Mouse (Mus musculus): ENCODE data around the gene Zyg11a. TPM values are rescaled to one million over a fixed set of nuclear protein-coding genes. Genes with fewer than 3 reads are reported as not detected.
A peak's percentile ranks its signal among the peaks of the same experiment; 100 is the strongest.

Gene Zyg11a
- not detected in 2 replicates for polyA plus RNA-seq (2015; fragmentation: Nextera tagmentation; extraction: Ambion mirVana)

- no peaks in the 10 kb centered on the region for H3K9me3 ChIP-seq
- peak within 1 kb of the TSS; percentile 89 for H3K4me2 ChIP-seq
- peaks cover 12% of the 10 kb centered on the region for H3K4me1 ChIP-seq
- 0 out of 2 replicates have a peak, but pooled peaks have one; percentile 65 for ATAC-seq (ENCODE audit: insufficient number of reproducible peaks, low FRiP score, low TSS enrichment, low read depth)
- under 1% methylated on average over 75 of the region's 107 CpGs for WGBS
- no peak within 1 kb of the TSS for H3K27ac ChIP-seq
- 0 out of 2 replicates have a peak within 1 kb of the TSS, but pooled peaks have one; percentile 20 for H3K9ac ChIP-seq
- peaks cover 28% of the 10 kb centered on the region for H3K27me3 ChIP-seq
- H3K4me3 ChIP-seq = peak within 1 kb of the TSS; percentile 54
- H3K36me3 ChIP-seq = no peaks in the 10 kb centered on the region
Observed at GRCm38 (mm10) chr4:108217332-108218179, at the start of gene Zyg11a. Gene Zyg11a, minus strand, starts transcription at chr4:108218048.

- Histone ChIP-seq H3K36me3 (peaks cover 44% of the 10 kb centered on the region), H3K9ac (no peak overlapping the region), H3K9me3 (no peaks in the 10 kb centered on the region), H3K4me3 (no peak overlapping the region), H3K4me2 (no peak overlapping the region), H3K4me1 (no peaks in the 10 kb centered on the region), H3K27ac (no peak overlapping the region), H3K27me3 (no peaks in the 10 kb centered on the region)
- no peak for ATAC-seq (ENCODE audit: insufficient number of reproducible peaks, low FRiP score, low TSS enrichment, low read depth)
- WGBS = 97% methylated on average over 7 of the region's 7 CpGs
Observed at GRCm38 (mm10) chr4:108265774-108266173, 47.9 kb upstream of the Zyg11a start.

GRCm38 (mm10) chr4:108253317-108253716, 35.5 kb upstream of the Zyg11a start:
- ATAC-seq (ENCODE audit: insufficient number of reproducible peaks, low FRiP score, low TSS enrichment, low read depth) = no peak
- H3K9me3 ChIP-seq = no peaks in the 10 kb centered on the region
- H3K36me3 ChIP-seq = peaks cover 87% of the 10 kb centered on the region
- H3K4me1 ChIP-seq = no peaks in the 10 kb centered on the region
- no peak overlapping the region for H3K4me2 ChIP-seq
- no peak overlapping the region for H3K4me3 ChIP-seq
- H3K9ac ChIP-seq = no peak overlapping the region
- no peaks in the 10 kb centered on the region for H3K27me3 ChIP-seq
- WGBS = 85% methylated on average over 6 of the region's 6 CpGs
- H3K27ac ChIP-seq = no peak overlapping the region

GRCm38 (mm10) chr4:108250501-108250900, 32.7 kb upstream of the Zyg11a start:
- Histone ChIP-seq H3K9ac (no peak overlapping the region), H3K4me2 (no peak overlapping the region), H3K36me3 (peaks cover 71% of the 10 kb centered on the region), H3K4me3 (no peak overlapping the region), H3K27me3 (no peaks in the 10 kb centered on the region), H3K27ac (no peak overlapping the region), H3K4me1 (no peaks in the 10 kb centered on the region), H3K9me3 (no peaks in the 10 kb centered on the region)
- ATAC-seq (ENCODE audit: insufficient number of reproducible peaks, low FRiP score, low TSS enrichment, low read depth) = no peak
- 93% methylated on average over 9 of the region's 9 CpGs for WGBS

GRCm38 (mm10) chr4:108249314-108249713, 31.5 kb upstream of the Zyg11a start:
- no peak overlapping the region for H3K9ac ChIP-seq
- H3K4me2 ChIP-seq = no peak overlapping the region
- 93% methylated on average over 3 of the region's 3 CpGs for WGBS
- H3K4me1 ChIP-seq = no peaks in the 10 kb centered on the region
- H3K9me3 ChIP-seq = no peaks in the 10 kb centered on the region
- H3K4me3 ChIP-seq = no peak overlapping the region
- H3K27me3 ChIP-seq = no peaks in the 10 kb centered on the region
- ATAC-seq (ENCODE audit: insufficient number of reproducible peaks, low FRiP score, low TSS enrichment, low read depth) = no peak
- H3K36me3 ChIP-seq = peaks cover 68% of the 10 kb centered on the region
- H3K27ac ChIP-seq = no peak overlapping the region

- no peak for ATAC-seq (ENCODE audit: insufficient number of reproducible peaks, low FRiP score, low TSS enrichment, low read depth)
- no peaks in the 10 kb centered on the region for H3K9me3 ChIP-seq
- no peak overlapping the region for H3K4me3 ChIP-seq
- H3K4me1 ChIP-seq = no peaks in the 10 kb centered on the region
- WGBS = 90% methylated on average over 3 of the region's 3 CpGs
- no peaks in the 10 kb centered on the region for H3K27me3 ChIP-seq
- H3K4me2 ChIP-seq = no peak overlapping the region
- peaks cover 56% of the 10 kb centered on the region for H3K36me3 ChIP-seq
- H3K9ac ChIP-seq = no peak overlapping the region
- no peak overlapping the region for H3K27ac ChIP-seq
Observed at GRCm38 (mm10) chr4:108233654-108234053, 15.8 kb upstream of the Zyg11a start.

- ATAC-seq (ENCODE audit: insufficient number of reproducible peaks, low FRiP score, low TSS enrichment, low read depth) = no peak
- no peak overlapping the region for H3K9ac ChIP-seq
- WGBS = 45% methylated on average over 3 of the region's 3 CpGs
Observed at GRCm38 (mm10) chr4:108225341-108225872, 7.6 kb upstream of the Zyg11a start.

GRCm38 (mm10) chr4:108222507-108222906, 4.7 kb upstream of the Zyg11a start:
- H3K36me3 ChIP-seq = no peaks in the 10 kb centered on the region
- WGBS = 81% methylated on average over 5 of the region's 5 CpGs
- no peaks in the 10 kb centered on the region for H3K9me3 ChIP-seq
- H3K4me2 ChIP-seq = no peak overlapping the region
- H3K4me1 ChIP-seq = peaks cover 8% of the 10 kb centered on the region
- peaks cover 20% of the 10 kb centered on the region for H3K27me3 ChIP-seq
- H3K9ac ChIP-seq = no peak overlapping the region
- ATAC-seq (ENCODE audit: insufficient number of reproducible peaks, low FRiP score, low TSS enrichment, low read depth) = no peak
- no peak overlapping the region for H3K27ac ChIP-seq
- H3K4me3 ChIP-seq = no peak overlapping the region

More at GRCm38 (mm10) chr4:108225341-108225872, 7.6 kb upstream of the Zyg11a start:
- Histone ChIP-seq H3K4me1 (no peaks in the 10 kb centered on the region), H3K27ac (no peak overlapping the region), H3K27me3 (no peaks in the 10 kb centered on the region), H3K9me3 (no peaks in the 10 kb centered on the region), H3K4me2 (no peak overlapping the region), H3K4me3 (no peak overlapping the region), H3K36me3 (no peaks in the 10 kb centered on the region)

- Histone ChIP-seq H3K4me1 (peaks cover 12% of the 10 kb centered on the region), H3K9me3 (no peaks in the 10 kb centered on the region), H3K4me3 (no peak overlapping the region), H3K9ac (no peak overlapping the region), H3K36me3 (no peaks in the 10 kb centered on the region), H3K27me3 (peaks cover 28% of the 10 kb centered on the region), H3K27ac (no peak overlapping the region), H3K4me2 (no peak overlapping the region)
- WGBS = 11% methylated on average over 9 of the region's 9 CpGs
- no peak for ATAC-seq (ENCODE audit: insufficient number of reproducible peaks, low FRiP score, low TSS enrichment, low read depth)
Observed at GRCm38 (mm10) chr4:108219019-108219418, 1.2 kb upstream of the Zyg11a start.

- Histone ChIP-seq H3K36me3 (no peaks in the 10 kb centered on the region), H3K4me2 (no peak overlapping the region), H3K4me1 (peaks cover 8% of the 10 kb centered on the region), H3K27ac (no peak overlapping the region), H3K4me3 (no peak overlapping the region), H3K27me3 (peaks cover 13% of the 10 kb centered on the region), H3K9me3 (no peaks in the 10 kb centered on the region), H3K9ac (no peak overlapping the region)
- WGBS = 83% methylated on average over 2 of the region's 2 CpGs
- ATAC-seq (ENCODE audit: insufficient number of reproducible peaks, low FRiP score, low TSS enrichment, low read depth) = no peak
Observed at GRCm38 (mm10) chr4:108213023-108213422, 4.8 kb downstream of the Zyg11a start.

- no peak overlapping the region for H3K27ac ChIP-seq
- no peak for ATAC-seq (ENCODE audit: insufficient number of reproducible peaks, low FRiP score, low TSS enrichment, low read depth)
- H3K4me2 ChIP-seq = no peak overlapping the region
- H3K4me3 ChIP-seq = no peak overlapping the region
- no peaks in the 10 kb centered on the region for H3K4me1 ChIP-seq
- no peaks in the 10 kb centered on the region for H3K36me3 ChIP-seq
- H3K27me3 ChIP-seq = no peaks in the 10 kb centered on the region
- H3K9ac ChIP-seq = no peak overlapping the region
- 84% methylated on average over 6 of the region's 6 CpGs for WGBS
- no peaks in the 10 kb centered on the region for H3K9me3 ChIP-seq
Observed at GRCm38 (mm10) chr4:108204629-108205028, 13.2 kb downstream of the Zyg11a start.

- no peaks in the 10 kb centered on the region for H3K27me3 ChIP-seq
- no peak overlapping the region for H3K9ac ChIP-seq
- ATAC-seq (ENCODE audit: insufficient number of reproducible peaks, low FRiP score, low TSS enrichment, low read depth) = no peak
- H3K9me3 ChIP-seq = no peaks in the 10 kb centered on the region
- WGBS = 56% methylated on average over 2 of the region's 2 CpGs
- no peak overlapping the region for H3K27ac ChIP-seq
- H3K4me3 ChIP-seq = no peak overlapping the region
- H3K4me1 ChIP-seq = peaks cover 5% of the 10 kb centered on the region
- no peaks in the 10 kb centered on the region for H3K36me3 ChIP-seq
- no peak overlapping the region for H3K4me2 ChIP-seq
Observed at GRCm38 (mm10) chr4:108199236-108199635, 18.6 kb downstream of the Zyg11a start.

All from limb, embryonic 15.5 days (tissue).